Mouse (Mus musculus) heart, adult 18-20 months (tissue): ENCODE measurements around the gene Mybpc3. TPM values are rescaled to one million over a fixed set of nuclear protein-coding genes. Genes with fewer than 3 reads are reported as not detected.

ENCODE experiments used
- DNase-seq, 2 experiments: peaks; one replicate each; pipeline ENCODE4 v3.0.0; 2021 to 2022; ENCODE audit warnings: mixed read lengths in 1 of 2
- total RNA-seq, 2 experiments: library from RNA; stranded (reverse); gene quantifications; 2 replicates each; pipeline ENCODE4 v1.2.3; 2021

The Mybpc3 gene
- total RNA-seq, 2 experiments from 2014 or later = 1,572 to 1,905 TPM

DNA sequence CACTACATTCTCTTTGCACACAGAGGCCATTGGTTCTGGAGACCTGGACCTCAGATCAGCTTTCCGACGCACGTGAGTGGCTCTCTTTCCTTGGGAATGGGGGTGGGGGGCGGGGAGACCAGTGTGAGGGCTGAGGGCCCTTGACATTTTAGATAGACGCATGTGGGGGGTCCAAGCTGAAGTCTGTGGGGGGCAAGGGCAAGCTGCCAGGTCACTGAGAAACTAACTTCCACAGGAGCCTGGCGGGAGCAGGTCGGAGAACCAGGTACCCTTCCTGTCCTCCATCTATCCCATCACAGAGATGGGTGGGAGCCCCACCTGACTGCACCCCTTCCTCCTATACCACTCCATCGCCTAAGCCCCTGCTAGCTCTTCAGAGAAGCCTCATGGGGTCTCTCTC lies 3.6 kb downstream of the Mybpc3 start:
- no peak for DNase-seq

GRCm38 (mm10) chr2:91123521-91123920 lies 5.6 kb downstream of the Mybpc3 start:
- no peak for DNase-seq

GRCm38 (mm10) chr2:91125101-91125500 lies 7.2 kb downstream of the Mybpc3 start:
- DNase-seq = peak in 1 of 2 experiments; percentile 14

DNA sequence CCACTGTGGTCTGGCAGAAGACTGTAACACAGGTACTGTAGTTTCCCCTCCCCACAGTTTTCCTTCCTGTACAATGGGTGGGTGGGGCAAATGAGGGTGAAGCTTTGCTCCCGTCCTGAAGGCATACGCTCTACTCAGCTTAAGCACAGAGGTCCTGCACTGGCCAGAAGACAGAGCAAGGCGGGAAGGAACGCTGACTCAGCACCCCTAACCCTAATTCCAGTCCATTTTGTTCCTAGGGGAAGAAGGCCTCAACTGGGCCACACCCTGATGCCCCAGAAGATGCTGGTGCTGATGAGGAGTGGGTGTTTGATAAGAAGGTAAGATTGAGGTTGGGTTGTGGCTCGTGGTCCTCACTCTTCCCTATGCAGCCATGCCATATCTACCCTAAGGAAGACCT lies 10.8 kb downstream of the Mybpc3 start:
- no peak for DNase-seq

- DNase-seq = peak; percentile 64 to 75
Observed at GRCm38 (mm10) chr2:91130126-91130525, 12.2 kb downstream of the Mybpc3 start.

GRCm38 (mm10) chr2:91131251-91131650 lies 13.3 kb downstream of the Mybpc3 start:
- DNase-seq = peak in 1 of 2 experiments; percentile 11

- no peak for DNase-seq
Observed at GRCm38 (mm10) chr2:91132035-91132434, 14.1 kb downstream of the Mybpc3 start.

DNA sequence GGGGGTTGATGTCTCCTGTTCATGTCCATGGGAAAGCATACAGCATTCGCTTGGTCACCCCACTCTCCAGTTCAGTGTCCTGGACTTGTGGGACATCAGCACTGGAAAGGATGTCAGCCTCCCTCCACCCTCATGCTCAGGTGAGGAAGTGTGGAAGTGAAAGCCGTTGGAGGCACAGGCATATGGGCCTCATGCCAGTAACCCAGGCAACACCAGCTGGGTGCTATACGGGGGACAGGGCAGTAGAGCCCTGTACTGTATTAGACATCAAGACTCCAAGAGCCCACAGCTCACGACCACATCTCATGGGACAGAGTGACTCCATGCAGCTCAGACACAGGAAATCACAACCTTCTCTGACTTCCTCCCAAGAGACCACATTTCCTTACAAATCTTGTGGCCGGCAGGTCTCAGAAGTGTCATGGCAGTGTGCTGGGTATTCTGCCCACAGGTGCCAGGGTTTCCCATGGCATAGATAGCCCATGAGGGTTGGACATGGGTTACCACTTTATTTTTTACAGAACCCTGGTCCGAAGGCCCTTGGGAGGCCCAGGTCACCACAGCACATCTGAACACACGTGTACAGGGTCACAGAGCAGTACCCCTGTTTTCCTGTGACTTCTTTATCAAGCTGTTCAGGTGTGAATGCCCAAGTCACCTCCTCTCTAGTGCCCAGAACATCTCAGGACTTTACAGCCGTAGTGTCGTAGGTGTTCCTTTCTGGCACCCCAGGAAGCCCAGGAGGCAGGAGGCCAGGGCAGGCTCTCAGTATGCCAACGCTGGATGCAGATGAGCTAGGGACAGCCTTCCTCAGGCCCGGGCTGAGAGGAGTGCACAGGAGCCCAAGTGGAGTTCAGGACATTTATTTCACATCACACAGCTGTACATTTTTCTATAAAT lies 18.8 kb downstream of the Mybpc3 start:
- peak in 1 of 2 experiments; percentile 17 for DNase-seq

DNA sequence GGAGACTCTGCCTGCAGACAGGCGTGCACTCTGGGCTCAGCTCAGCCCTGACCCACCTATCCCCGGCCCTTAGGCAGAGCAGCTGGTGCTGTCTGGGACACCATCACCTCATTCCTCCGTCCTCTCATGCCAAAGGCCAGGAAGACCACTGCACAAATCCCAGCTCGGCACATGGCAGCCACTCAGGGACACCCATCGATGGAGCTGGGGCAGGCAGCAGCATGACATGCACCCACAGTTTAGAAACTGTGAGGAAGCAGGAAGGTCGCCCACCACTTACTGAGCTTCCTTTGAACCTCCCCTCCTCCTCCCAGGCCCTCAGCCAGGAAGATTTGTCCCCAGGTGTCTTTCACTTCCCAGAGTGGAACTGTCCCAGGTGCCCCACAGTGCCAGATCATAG lies 19.5 kb downstream of the Mybpc3 start:
- peak in 1 of 2 experiments; percentile 13 for DNase-seq

- no peak for DNase-seq
Observed at GRCm38 (mm10) chr2:91139311-91139710, 21.4 kb downstream of the Mybpc3 start.

GRCm38 (mm10) chr2:91139764-91140163 lies 21.8 kb downstream of the Mybpc3 start:
- DNase-seq = no peak

- no peak for DNase-seq
Observed at GRCm38 (mm10) chr2:91142920-91143319, 25.0 kb downstream of the Mybpc3 start.

DNA sequence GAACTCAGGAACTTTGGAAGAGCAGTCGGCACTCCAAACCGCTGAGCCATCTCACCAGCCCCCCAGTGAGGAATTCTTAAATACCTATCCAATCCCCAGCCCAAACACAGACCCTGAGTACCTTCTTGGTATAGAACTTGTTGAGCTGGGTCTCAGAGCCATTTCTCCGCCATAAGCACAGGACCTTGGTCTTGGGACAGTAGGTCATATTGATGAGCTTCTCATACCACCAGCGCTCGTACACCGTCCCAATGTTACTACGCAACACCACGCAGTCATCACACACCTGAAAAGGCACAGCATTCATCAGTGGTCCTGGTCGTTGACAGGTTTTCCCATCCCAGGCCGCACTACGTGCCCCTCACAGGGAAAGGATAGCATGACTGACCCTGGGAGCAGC lies 25.5 kb downstream of the Mybpc3 start:
- no peak for DNase-seq

DNA sequence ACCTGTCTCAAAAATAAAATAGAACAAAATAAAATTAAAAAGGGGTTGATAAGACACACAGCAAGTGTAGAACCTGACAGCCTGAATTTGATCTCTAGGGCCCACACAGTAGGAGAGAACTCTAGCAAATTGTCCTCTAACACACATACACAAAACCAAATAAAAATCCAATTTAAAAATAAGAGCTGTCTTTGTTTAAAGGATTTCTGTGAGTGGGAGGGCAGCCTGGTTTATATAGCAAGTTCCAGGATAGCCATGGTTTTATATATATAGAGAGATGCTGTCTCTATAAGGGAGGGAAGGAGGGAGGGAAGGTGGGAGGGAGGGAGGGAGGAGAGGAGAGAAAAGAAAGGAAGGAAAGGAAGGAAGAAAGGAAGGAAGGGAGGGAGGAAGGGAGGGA lies 30.2 kb downstream of the Mybpc3 start:
- no peak for DNase-seq

- no peak for DNase-seq
Observed at GRCm38 (mm10) chr2:91151331-91151730, 33.4 kb downstream of the Mybpc3 start.

DNA sequence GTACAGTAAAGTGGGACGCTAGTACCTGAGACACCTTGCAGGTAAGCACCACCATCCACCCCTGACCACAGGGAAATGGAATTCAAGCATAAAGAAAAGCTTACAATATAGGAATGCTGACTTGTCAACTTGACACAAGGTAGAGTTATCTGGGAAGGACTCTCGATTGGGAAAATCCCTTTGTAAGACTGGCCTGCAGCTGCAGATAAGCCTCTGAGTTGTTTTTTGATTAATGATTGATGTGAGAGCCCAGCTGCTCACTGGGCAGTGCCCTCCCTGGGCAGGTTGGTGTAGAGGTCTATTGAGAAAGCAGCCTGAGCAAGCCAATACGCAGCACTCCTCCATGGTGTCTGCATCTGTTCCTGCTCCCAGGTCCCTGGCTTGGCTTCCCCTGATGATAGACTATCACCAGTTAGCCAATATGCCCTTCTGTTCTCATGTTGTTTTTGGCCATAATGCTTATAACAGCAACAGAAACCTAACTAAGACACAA lies 35.0 kb downstream of the Mybpc3 start:
- DNase-seq = no peak

GRCm38 (mm10) chr2:91154091-91154490 lies 36.1 kb downstream of the Mybpc3 start:
- no peak for DNase-seq

GRCm38 (mm10) chr2:91157002-91157752 lies 39.2 kb downstream of the Mybpc3 start:
- no peak for DNase-seq

DNA sequence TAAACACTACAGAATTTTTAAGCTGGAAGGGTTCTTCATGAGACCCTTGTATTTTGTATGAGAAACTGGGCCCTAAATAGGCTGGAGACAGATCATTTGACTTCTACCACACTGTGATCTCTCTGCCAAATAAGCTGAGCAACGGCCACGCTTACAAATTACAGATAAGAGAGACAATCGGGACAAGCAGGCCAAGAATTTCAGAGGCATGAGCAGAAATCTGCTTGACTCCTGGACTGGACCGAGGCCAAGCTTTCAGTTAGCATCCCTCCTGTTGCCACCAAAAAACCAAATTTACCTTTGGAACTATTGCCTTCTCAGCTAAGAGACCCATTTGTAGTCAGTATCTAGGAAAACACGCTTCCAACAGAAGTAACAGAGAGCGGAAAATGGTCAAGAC lies 42.6 kb downstream of the Mybpc3 start:
- DNase-seq = peak; percentile 18 to 33

DNA sequence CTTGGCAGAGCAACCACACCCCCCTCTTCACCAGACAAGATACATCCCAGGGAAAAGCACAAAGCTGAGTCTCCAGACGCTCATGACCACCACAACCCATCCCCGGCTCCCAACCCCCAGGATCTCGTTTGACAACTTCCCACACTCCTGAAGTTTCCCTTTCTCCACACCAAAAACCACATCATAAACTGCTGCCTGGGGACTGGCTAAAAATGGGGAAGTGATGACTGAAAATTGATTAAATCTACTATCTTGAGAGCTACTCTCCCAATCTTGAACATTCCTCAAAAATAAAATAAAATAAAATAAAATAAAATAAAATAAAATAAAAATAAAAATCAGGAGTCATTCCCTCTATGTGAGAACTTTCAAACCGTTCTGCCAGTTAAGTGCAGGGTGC lies 45.0 kb downstream of the Mybpc3 start:
- DNase-seq = no peak

GRCm38 (mm10) chr2:91163532-91163931 lies 45.6 kb downstream of the Mybpc3 start:
- DNase-seq = no peak

DNA sequence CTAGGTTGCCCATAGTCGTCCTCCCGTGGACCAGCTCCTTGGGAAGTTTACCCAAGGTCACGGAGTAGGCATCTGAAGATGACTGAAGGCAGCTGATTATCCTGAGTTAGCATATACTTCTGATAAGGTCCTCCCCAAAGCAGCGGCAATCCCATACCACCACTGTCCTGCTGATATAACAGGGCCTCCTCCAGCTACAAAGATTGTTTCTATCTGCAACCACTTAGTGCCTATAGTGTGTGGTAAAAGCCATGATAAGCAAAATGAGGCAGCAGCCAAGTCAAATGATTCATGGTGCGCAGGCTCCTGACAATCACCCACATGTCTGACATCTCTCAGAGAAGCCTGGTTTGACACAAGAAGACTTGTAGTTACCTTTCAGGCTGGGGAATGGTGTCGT lies 47.0 kb downstream of the Mybpc3 start:
- DNase-seq = no peak

- DNase-seq = no peak
Observed at GRCm38 (mm10) chr2:91167629-91168028, 49.7 kb downstream of the Mybpc3 start.
